Mouse (Mus musculus): ENCODE measurements around the gene Parp3. TPM values are rescaled to one million over a fixed set of nuclear protein-coding genes. Genes with fewer than 3 reads are reported as not detected.

The Parp3 gene
- total and polyA plus RNA-seq, 3 experiments, result 2.2 to 5.0 TPM; not detected in 1

DNA sequence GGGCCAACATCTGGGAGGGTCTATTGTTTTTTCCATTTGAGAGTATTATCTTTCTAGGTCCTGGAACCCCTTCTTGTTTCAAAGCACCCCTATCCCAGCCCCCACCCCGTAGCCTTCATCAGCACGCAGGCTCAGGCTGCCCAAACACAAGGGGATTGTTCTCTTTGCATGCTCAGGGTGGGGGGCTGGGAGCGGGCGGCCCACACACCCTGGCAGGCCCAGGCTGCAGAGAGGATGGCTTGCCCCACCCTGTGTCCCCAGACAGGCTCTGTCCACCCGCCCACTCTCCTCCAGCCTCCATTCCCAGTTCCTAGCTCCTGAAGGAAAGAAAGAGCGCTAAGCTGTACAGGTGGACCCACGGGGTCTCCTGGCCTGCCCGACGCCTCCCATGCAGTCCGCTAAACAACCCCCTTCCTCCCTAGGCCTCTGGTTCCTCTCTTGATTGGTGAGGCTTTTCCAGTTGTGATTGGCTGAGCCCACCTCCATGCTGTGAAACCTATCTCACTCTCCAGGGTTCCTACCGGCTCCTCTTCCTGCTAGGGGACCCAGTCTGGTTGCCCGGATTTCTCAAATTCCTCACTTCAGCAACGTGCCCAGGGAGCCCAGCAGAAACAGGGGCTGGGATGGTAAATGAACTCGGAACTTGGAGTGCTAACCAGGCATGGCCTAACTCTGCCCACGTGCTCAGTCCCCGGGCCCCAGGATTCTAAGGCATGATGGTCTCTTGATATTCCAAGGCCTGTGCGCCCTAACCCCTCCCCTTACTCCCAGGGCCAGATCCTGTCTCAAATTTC, 21.7 kb downstream of the Parp3 start (continued):
- no peak for TF ChIP-seq CTCF (IDR thresholded peaks at IDR 0.05 in 2 of 3, conservative IDR thresholded peaks at IDR 0.05 in 1 of 3; ENCODE audit: control insufficient read depth in 1 of 3, insufficient read depth in 1 of 3, low read depth in 2 of 3, low read length in 3 of 3, poor library complexity in 1 of 3, severe bottlenecking in 1 of 3)

DNA sequence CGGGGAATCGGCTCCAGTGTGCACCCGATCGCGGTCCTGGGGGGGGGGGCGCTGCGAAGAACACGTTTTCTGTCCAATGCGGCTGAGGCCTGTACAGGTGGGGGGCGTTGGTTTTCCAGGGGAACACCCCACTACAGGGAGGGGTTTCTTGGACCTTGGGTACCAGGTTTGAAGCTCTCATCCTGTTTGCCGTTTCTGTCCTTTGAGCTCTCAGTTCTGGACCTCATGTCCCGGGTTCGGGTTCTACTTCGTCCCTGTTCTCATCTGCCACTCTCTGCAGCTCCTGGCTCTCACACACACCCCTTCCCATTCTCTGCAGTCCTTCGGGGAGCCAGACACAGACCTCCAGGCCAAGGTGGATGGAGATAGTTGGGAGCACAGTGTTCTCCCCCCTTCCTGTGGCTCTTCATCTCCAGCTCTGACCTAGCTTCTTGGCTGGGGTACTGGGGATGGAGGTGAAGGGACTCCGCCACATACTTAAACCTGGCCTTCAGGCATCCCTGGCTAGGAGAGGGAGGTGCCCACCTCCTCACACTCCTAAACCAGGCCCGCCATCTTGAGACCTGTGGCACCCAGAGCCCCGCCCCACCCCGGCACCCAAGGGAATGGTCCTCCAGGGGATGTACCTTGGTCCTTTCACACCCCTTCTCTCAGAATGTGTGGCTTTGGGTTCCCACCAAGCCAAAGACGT, 22.5 kb downstream of the Parp3 start:
- H3K27me3 ChIP-seq (ENCODE audit: control insufficient read depth in 1 of 2, insufficient read depth in 2 of 2, low read length in 2 of 2), result no peaks in the 10 kb centered on the region

DNA sequence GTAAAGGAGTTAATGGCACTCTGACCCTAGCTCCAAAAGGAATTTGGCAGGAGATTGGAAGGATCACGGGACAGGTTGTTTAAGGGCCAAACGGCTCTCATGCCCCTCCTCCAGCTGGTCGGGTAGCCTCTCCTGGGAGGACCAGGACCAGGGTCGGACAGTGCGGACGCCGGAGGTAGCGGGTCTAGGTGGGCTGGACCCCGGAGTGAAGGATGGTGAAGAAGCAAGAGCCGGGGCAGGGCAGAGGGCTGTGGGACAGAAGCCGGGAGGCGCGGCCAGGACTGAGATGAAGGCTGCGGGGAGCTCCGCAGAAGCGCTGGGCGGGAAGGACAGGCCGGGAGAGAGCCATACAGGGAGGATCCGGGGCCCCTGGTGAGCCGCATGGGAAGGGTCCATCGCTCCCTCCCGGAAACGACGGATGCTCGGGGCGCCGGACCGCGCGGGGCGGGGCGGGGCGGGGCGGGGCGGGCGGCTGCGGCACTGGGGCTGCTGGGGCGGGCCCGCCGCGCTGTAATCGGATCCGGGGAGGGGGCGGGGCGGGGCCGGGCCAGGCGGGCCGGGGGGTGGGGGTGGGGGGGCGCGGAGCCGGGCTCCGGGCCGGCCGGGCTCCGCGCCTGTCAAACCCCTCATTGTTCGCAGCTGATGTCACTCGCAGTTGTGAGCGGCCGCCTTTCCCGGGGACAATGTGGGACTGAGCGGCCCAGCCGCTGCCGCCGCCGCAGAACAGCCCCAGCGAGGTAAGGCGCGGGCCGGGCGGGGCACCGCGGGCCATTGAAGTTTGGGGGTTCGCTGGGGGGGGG, 23.3 kb downstream of the Parp3 start, which contains the start of gene Pcbp4:
Pcbp4 (plus strand) TSS at position 21 of the 800 bp plus-strand sequence.
- peak; percentile 55 for DNase-seq (ENCODE audit: low read depth, low spot score)
- H3K9me3 ChIP-seq (replicated peaks; ENCODE audit: insufficient read depth, low read length), result no peaks in the 10 kb centered on the region
- H3K79me2 ChIP-seq (ENCODE audit: control insufficient read depth, insufficient read depth, low read length, poor library complexity), result peaks cover 3% of the 10 kb centered on the region; the same call in 1 of the 2 replicates
- peak within 1 kb of the TSS; percentile 66 to 95 for H3K4me3 ChIP-seq (ENCODE audit: control insufficient read depth in 1 of 2, insufficient read depth in 1 of 2, low read depth in 2 of 2, low read length in 2 of 2)
- TF ChIP-seq NELFE (IDR thresholded peaks at IDR 0.05; ENCODE audit: low read depth, low read length) (peak; percentile 18; the same call in 1 of the 2 replicates), SIN3A (IDR thresholded peaks at IDR 0.05; ENCODE audit: low read length) (0 out of 2 replicates have a peak, but pooled peaks have one; percentile 36), ELF1 (IDR thresholded peaks at IDR 0.05; ENCODE audit: low read depth, low read length) (no peak), POLR2A (IDR thresholded peaks at IDR 0.05; ENCODE audit: control insufficient read depth in 1 of 2, insufficient read depth in 1 of 2, low read depth in 1 of 2, low read length in 2 of 2, poor library complexity in 1 of 2) (peak in 1 of 2 experiments; percentile 51; a peak in 2 of 4 replicates)
- peak within 1 kb of the TSS; percentile 75 for H3K9ac ChIP-seq (ENCODE audit: control insufficient read depth, low read depth, low read length, poor library complexity, severe bottlenecking)
- no peak within 1 kb of the TSS for H3K27ac ChIP-seq (ENCODE audit: control insufficient read depth, low read depth, low read length)
- H3K36me3 ChIP-seq (ENCODE audit: control insufficient read depth in 1 of 2, insufficient read depth in 2 of 2, low read length in 2 of 2), result peaks cover 0 to 2% of the 10 kb centered on the region in 2 experiments; a peak in 2 of 4 replicates
- H3K4me1 ChIP-seq (ENCODE audit: control insufficient read depth in 1 of 2, insufficient read depth in 2 of 2, low read length in 2 of 2), result peaks cover 0 to 3% of the 10 kb centered on the region in 2 experiments; a peak in 2 of 4 replicates
- H3K27me3 ChIP-seq (ENCODE audit: control insufficient read depth in 1 of 2, insufficient read depth in 2 of 2, low read length in 2 of 2), result no peaks in the 10 kb centered on the region

More for the DNA sequence above, 22.5 kb downstream of the Parp3 start:
- Histone ChIP-seq H3K79me2 (ENCODE audit: control insufficient read depth, insufficient read depth, low read length, poor library complexity) (no peaks in the 10 kb centered on the region; the same call in 1 of the 2 replicates), H3K36me3 (ENCODE audit: control insufficient read depth in 1 of 2, insufficient read depth in 2 of 2, low read length in 2 of 2) (peaks cover 0 to 2% of the 10 kb centered on the region in 2 experiments; a peak in 2 of 4 replicates), H3K9me3 (replicated peaks; ENCODE audit: insufficient read depth, low read length) (no peaks in the 10 kb centered on the region), H3K27ac (ENCODE audit: control insufficient read depth, low read depth, low read length) (no peak overlapping the region), H3K4me3 (ENCODE audit: control insufficient read depth in 1 of 2, insufficient read depth in 1 of 2, low read depth in 2 of 2, low read length in 2 of 2) (peak overlapping the region; percentile 49 to 89), H3K4me1 (ENCODE audit: control insufficient read depth in 1 of 2, insufficient read depth in 2 of 2, low read length in 2 of 2) (peaks cover 0 to 3% of the 10 kb centered on the region in 2 experiments; a peak in 2 of 4 replicates), H3K9ac (ENCODE audit: control insufficient read depth, low read depth, low read length, poor library complexity, severe bottlenecking) (peak overlapping the region; percentile 75)
- peak; percentile 50 for DNase-seq (ENCODE audit: low read depth, low spot score)
- TF ChIP-seq MEF2A (IDR thresholded peaks at IDR 0.05; ENCODE audit: extremely low read depth, insufficient replicate concordance, low read depth, low read length, poor library complexity, severe bottlenecking) (no peak), ZC3H11A (IDR thresholded peaks at IDR 0.05; ENCODE audit: low read depth, low read length) (no peak), NRF1 (IDR thresholded peaks at IDR 0.05; ENCODE audit: insufficient read depth, low read depth, low read length, poor library complexity, severe bottlenecking) (no peak), EP300 (IDR thresholded peaks at IDR 0.05; ENCODE audit: low read depth in 1 of 2, low read length in 2 of 2) (no peak), ZKSCAN1 (IDR thresholded peaks at IDR 0.05; ENCODE audit: low read depth, low read length) (no peak), MAX (IDR thresholded peaks at IDR 0.05; ENCODE audit: low read length) (no peak), CHD2 (IDR thresholded peaks at IDR 0.05; ENCODE audit: low read length) (no peak), POLR2AphosphoS2 (IDR thresholded peaks at IDR 0.05; ENCODE audit: low read length) (no peak), JUND (IDR thresholded peaks at IDR 0.05; ENCODE audit: low read depth, low read length) (no peak), CTCF (IDR thresholded peaks at IDR 0.05 in 2 of 3, conservative IDR thresholded peaks at IDR 0.05 in 1 of 3; ENCODE audit: control insufficient read depth in 1 of 3, insufficient read depth in 1 of 3, low read depth in 2 of 3, low read length in 3 of 3, poor library complexity in 1 of 3, severe bottlenecking in 1 of 3) (no peak), RCOR1 (IDR thresholded peaks at IDR 0.05; ENCODE audit: low read depth, low read length) (no peak), GABPA (IDR thresholded peaks at IDR 0.05; ENCODE audit: low read depth, low read length) (no peak), E2F4 (IDR thresholded peaks at IDR 0.05; ENCODE audit: borderline replicate concordance, low read depth, low read length) (no peak), ETS1 (IDR thresholded peaks at IDR 0.05; ENCODE audit: low read depth, low read length) (no peak), USF1 (IDR thresholded peaks at IDR 0.05; ENCODE audit: low read depth, low read length) (no peak)
